Mouse (Mus musculus): ENCODE data around the gene Bst1. TPM values are rescaled to one million over a fixed set of nuclear protein-coding genes. Genes with fewer than 3 reads are reported as not detected.

Gene Bst1
- total and polyA plus RNA-seq, 2 experiments from 2014 or later = 0.15 to 1.2 TPM

GRCm38 (mm10) chr5:43787976-43788752 lies 30.5 kb upstream of the Bst1 start:
- H3K36me3 ChIP-seq (replicated peaks; ENCODE audit: control insufficient read depth, insufficient read depth, low read length) = no peaks in the 10 kb centered on the region
- H3K27me3 ChIP-seq (ENCODE audit: control insufficient read depth, insufficient read depth, low read length) = no peaks in the 10 kb centered on the region
- DNase-seq (ENCODE audit: low spot score) (no peak), ATAC-seq (ENCODE audit: insufficient read depth, low read depth) (no peak)
- no peak overlapping the region for H3K9ac ChIP-seq (replicated peaks; ENCODE audit: low read depth, low read length)
- TF ChIP-seq CTCF (IDR thresholded peaks at IDR 0.05; ENCODE audit: low read depth) = no peak
- TF ChIP-seq EP300 (IDR thresholded peaks at IDR 0.05; ENCODE audit: low read depth) = no peak
- no peak overlapping the region for H3K27ac ChIP-seq (ENCODE audit: low read depth)
- no peak overlapping the region for H3K4me2 ChIP-seq (ENCODE audit: low read depth, low read length)
- WGBS = 69% methylated on average over 9 of the region's 9 CpGs
- H3K4me1 ChIP-seq (ENCODE audit: control insufficient read depth, insufficient read depth) = no peaks in the 10 kb centered on the region
- no peaks in the 10 kb centered on the region for H3K9me3 ChIP-seq (replicated peaks; ENCODE audit: control insufficient read depth, low read length)
- no peak overlapping the region for H3K4me3 ChIP-seq (ENCODE audit: low read depth, low read length)

DNA sequence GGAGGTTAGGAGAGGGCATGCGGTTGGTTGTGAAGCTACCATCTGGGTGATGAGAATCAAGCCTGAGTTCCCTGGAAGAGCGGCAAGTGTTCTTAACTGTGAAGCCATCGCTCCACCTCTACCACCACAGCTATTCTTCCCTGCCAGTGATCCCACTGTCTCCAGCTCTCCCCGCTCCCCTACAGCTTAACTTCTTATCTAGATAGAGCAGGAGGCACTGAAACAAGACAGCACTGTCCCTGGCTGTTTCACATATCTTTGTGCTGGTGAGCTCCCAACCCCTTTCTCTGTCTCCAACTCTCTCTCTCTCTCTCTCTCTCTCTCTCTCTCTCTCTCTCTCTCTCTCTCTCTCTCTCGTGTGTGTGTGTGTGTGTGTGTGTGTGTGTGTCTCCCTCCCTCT lies 26.3 kb upstream of the Bst1 start:
- H3K4me3 ChIP-seq (ENCODE audit: low read depth, low read length) = no peak overlapping the region
- 56% methylated on average over 5 of the region's 5 CpGs for WGBS
- H3K27ac ChIP-seq (ENCODE audit: low read depth) = no peak overlapping the region
- no peaks in the 10 kb centered on the region for H3K27me3 ChIP-seq (ENCODE audit: control insufficient read depth, insufficient read depth, low read length)
- no peak for ATAC-seq (ENCODE audit: insufficient read depth, low read depth)
- no peaks in the 10 kb centered on the region for H3K36me3 ChIP-seq (replicated peaks; ENCODE audit: control insufficient read depth, insufficient read depth, low read length)
- H3K9ac ChIP-seq (replicated peaks; ENCODE audit: low read depth, low read length) = no peak overlapping the region
- H3K4me2 ChIP-seq (ENCODE audit: low read depth, low read length) = no peak overlapping the region
- H3K9me3 ChIP-seq (replicated peaks; ENCODE audit: control insufficient read depth, low read length) = no peaks in the 10 kb centered on the region
- TF ChIP-seq CTCF (IDR thresholded peaks at IDR 0.05; ENCODE audit: low read depth) (no peak), EP300 (IDR thresholded peaks at IDR 0.05; ENCODE audit: low read depth) (no peak)
- DNase-seq (ENCODE audit: low spot score) = no peak
- no peaks in the 10 kb centered on the region for H3K4me1 ChIP-seq (ENCODE audit: control insufficient read depth, insufficient read depth)

DNA sequence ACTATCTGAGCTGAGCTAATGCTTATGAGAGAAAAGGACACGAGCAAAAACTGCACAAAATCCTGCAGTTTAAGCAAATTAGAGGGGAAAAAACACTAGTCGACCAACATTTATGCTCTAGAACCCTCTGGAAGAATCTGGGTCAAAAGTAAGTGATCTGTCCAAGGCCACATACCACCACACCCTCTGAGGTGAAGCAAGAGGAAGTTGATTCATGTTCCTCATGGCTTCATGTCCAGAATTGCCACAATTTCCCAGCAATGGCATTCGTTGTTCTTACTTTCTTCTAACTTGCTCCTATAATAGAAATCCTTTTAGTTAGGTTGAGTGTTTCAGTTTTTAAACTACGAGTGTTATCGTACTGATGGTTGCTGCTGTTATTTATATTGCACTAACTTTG lies 19.2 kb upstream of the Bst1 start:
- Histone ChIP-seq H3K4me1 (ENCODE audit: control insufficient read depth, insufficient read depth) (no peaks in the 10 kb centered on the region), H3K36me3 (replicated peaks; ENCODE audit: control insufficient read depth, insufficient read depth, low read length) (no peaks in the 10 kb centered on the region), H3K27me3 (ENCODE audit: control insufficient read depth, insufficient read depth, low read length) (no peaks in the 10 kb centered on the region), H3K27ac (ENCODE audit: low read depth) (no peak overlapping the region), H3K9me3 (replicated peaks; ENCODE audit: control insufficient read depth, low read length) (no peaks in the 10 kb centered on the region), H3K4me3 (ENCODE audit: low read depth, low read length) (no peak overlapping the region), H3K9ac (replicated peaks; ENCODE audit: low read depth, low read length) (no peak overlapping the region), H3K4me2 (ENCODE audit: low read depth, low read length) (no peak overlapping the region)
- ATAC-seq (ENCODE audit: insufficient read depth, low read depth) (no peak), DNase-seq (ENCODE audit: low spot score) (no peak)
- 63% methylated on average over 5 of the region's 5 CpGs for WGBS
- no peak for TF ChIP-seq CTCF (IDR thresholded peaks at IDR 0.05; ENCODE audit: low read depth)
- TF ChIP-seq EP300 (IDR thresholded peaks at IDR 0.05; ENCODE audit: low read depth) = no peak

GRCm38 (mm10) chr5:43800700-43801099 lies 18.0 kb upstream of the Bst1 start:
- Histone ChIP-seq H3K36me3 (replicated peaks; ENCODE audit: control insufficient read depth, insufficient read depth, low read length) (no peaks in the 10 kb centered on the region), H3K9ac (replicated peaks; ENCODE audit: low read depth, low read length) (no peak overlapping the region), H3K9me3 (replicated peaks; ENCODE audit: control insufficient read depth, low read length) (no peaks in the 10 kb centered on the region), H3K4me2 (ENCODE audit: low read depth, low read length) (no peak overlapping the region), H3K27me3 (ENCODE audit: control insufficient read depth, insufficient read depth, low read length) (no peaks in the 10 kb centered on the region), H3K4me1 (ENCODE audit: control insufficient read depth, insufficient read depth) (no peaks in the 10 kb centered on the region), H3K4me3 (ENCODE audit: low read depth, low read length) (no peak overlapping the region), H3K27ac (ENCODE audit: low read depth) (no peak overlapping the region)
- DNase-seq (ENCODE audit: low spot score) = no peak
- TF ChIP-seq EP300 (IDR thresholded peaks at IDR 0.05; ENCODE audit: low read depth) = no peak
- TF ChIP-seq CTCF (IDR thresholded peaks at IDR 0.05; ENCODE audit: low read depth) = no peak
- ATAC-seq (ENCODE audit: insufficient read depth, low read depth) = no peak
- 83% methylated on average over 1 of the region's 1 CpGs for WGBS

DNA sequence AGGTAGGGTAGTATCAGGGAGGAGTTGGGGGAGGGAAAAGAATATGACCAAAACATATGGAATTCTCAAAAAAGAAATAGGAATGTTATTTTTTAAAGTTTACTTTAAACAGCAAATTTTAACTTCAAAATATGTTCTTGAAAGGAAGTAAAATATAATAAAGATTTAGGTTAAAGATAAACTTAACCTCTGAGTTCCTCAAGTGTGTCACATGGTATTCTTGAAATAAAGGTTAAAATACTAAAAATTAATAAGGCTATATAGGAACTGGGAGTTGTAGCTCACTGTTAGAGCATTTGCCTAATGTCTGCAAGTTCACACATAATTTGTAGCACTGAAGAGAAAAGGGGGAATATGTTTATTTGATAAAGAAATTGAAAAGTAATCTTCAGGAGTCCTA lies 17.4 kb upstream of the Bst1 start:
- Histone ChIP-seq H3K4me2 (ENCODE audit: low read depth, low read length) (no peak overlapping the region), H3K27ac (ENCODE audit: low read depth) (no peak overlapping the region), H3K4me3 (ENCODE audit: low read depth, low read length) (no peak overlapping the region), H3K4me1 (ENCODE audit: control insufficient read depth, insufficient read depth) (no peaks in the 10 kb centered on the region), H3K9ac (replicated peaks; ENCODE audit: low read depth, low read length) (no peak overlapping the region), H3K27me3 (ENCODE audit: control insufficient read depth, insufficient read depth, low read length) (no peaks in the 10 kb centered on the region), H3K36me3 (replicated peaks; ENCODE audit: control insufficient read depth, insufficient read depth, low read length) (no peaks in the 10 kb centered on the region), H3K9me3 (replicated peaks; ENCODE audit: control insufficient read depth, low read length) (no peaks in the 10 kb centered on the region)
- no peak for TF ChIP-seq CTCF (IDR thresholded peaks at IDR 0.05; ENCODE audit: low read depth)
- no peak for TF ChIP-seq EP300 (IDR thresholded peaks at IDR 0.05; ENCODE audit: low read depth)
- no peak for ATAC-seq (ENCODE audit: insufficient read depth, low read depth)
- DNase-seq (ENCODE audit: low spot score) = no peak

DNA sequence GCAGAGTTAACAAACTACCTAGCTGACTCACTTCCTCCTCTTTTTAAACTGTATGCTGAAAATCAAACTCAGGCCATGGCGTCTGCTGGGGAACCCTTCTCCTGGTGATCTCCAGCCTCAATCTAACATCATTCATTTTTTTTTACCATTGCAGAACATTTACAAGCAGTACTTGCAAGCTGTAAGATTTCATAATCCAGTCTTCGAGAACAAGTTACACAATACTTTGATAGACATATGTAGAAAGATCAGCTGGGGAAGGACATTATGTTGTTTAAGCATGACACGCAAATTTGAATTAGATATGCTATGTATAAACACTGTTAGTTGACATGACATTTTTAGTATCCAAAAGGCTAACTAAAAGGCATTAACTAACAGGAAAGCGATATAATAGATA lies 16.9 kb upstream of the Bst1 start:
- TF ChIP-seq EP300 (IDR thresholded peaks at IDR 0.05; ENCODE audit: low read depth) (no peak), CTCF (IDR thresholded peaks at IDR 0.05; ENCODE audit: low read depth) (no peak)
- ATAC-seq (ENCODE audit: insufficient read depth, low read depth) (no peak), DNase-seq (ENCODE audit: low spot score) (no peak)
- Histone ChIP-seq H3K27ac (ENCODE audit: low read depth) (no peak overlapping the region), H3K4me1 (ENCODE audit: control insufficient read depth, insufficient read depth) (no peaks in the 10 kb centered on the region), H3K36me3 (replicated peaks; ENCODE audit: control insufficient read depth, insufficient read depth, low read length) (no peaks in the 10 kb centered on the region), H3K4me2 (ENCODE audit: low read depth, low read length) (no peak overlapping the region), H3K27me3 (ENCODE audit: control insufficient read depth, insufficient read depth, low read length) (no peaks in the 10 kb centered on the region), H3K4me3 (ENCODE audit: low read depth, low read length) (no peak overlapping the region), H3K9ac (replicated peaks; ENCODE audit: low read depth, low read length) (no peak overlapping the region), H3K9me3 (replicated peaks; ENCODE audit: control insufficient read depth, low read length) (no peaks in the 10 kb centered on the region)
- WGBS = 76% methylated on average over 4 of the region's 4 CpGs
